Comparison of ENCODE assay signal across 15 mouse cellular contexts in the genomic region with DNA sequence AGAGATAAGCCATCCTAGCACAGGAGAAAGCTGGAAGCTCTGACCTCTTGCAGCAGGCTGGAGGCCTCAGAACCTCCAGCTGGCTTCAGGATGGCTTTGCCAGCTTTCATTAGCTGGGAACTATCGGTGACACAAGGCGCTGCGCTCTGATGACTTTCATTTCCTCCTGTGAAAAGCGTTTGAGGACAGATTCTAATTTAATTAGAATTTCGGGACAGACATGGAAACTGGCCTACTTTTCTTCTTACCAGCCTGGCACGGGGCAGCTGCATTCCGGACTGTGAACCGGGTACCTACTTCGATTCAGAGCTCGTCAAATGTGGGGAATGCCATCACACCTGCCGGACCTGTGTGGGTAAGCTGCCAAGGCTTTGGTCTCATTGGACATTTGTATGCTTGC. TPM values are rescaled to one million over a fixed set of nuclear protein-coding genes. Genes with fewer than 3 reads are reported as not detected.
A peak's percentile ranks its signal among the peaks of the same experiment; 100 is the strongest.
DNase-seq lines count a peak whose midpoint lies in the region; ATAC-seq and TF ChIP-seq lines count a peak whose summit lies in the region.
"Had no signal": no experiment of that assay in that cellular context is flagged by ENCODE, and none has a peak within 500 bp of the region (broad histone marks: within the 10 kb centered on the region; RNA-seq: fewer than 3 reads in every experiment).

No protein-coding gene starts in this region.

- H3K36me3 ChIP-seq in kidney, postnatal 0 days (ENCODE audit: insufficient read depth, low read length) = no peaks in the 10 kb centered on the region
- H3K36me3 ChIP-seq in limb, embryonic 13.5 days = no peaks in the 10 kb centered on the region
- H3K36me3 ChIP-seq in forebrain, embryonic 12.5 days (replicated peaks) = no peaks in the 10 kb centered on the region
- H3K36me3 ChIP-seq: liver, embryonic 15.5 days had no signal

- no peak for TF ChIP-seq CTCF in kidney, postnatal 0 days (IDR thresholded peaks at IDR 0.05; ENCODE audit: low read depth)
- TF ChIP-seq CTCF in brain, embryonic 14.5 days (IDR thresholded peaks at IDR 0.05; ENCODE audit: borderline replicate concordance, extremely low read depth, insufficient read depth, insufficient read length) = no peak

- H3K4me1 ChIP-seq in kidney, postnatal 0 days (replicated peaks; ENCODE audit: insufficient read depth, low read length) = no peaks in the 10 kb centered on the region
- H3K4me1 ChIP-seq in limb, embryonic 13.5 days = peaks cover 61% of the 10 kb centered on the region
- peaks cover 4% of the 10 kb centered on the region; the same call in 1 of the 2 replicates for H3K4me1 ChIP-seq in forebrain, embryonic 12.5 days
- H3K4me1 ChIP-seq: liver, embryonic 15.5 days had no signal

- no peak for ATAC-seq in kidney, postnatal 0 days (replicated peaks; ENCODE audit: low FRiP score, low read depth)
- ATAC-seq in limb, embryonic 13.5 days (ENCODE audit: low FRiP score, low read depth) = no peak
- no peak for ATAC-seq in forebrain, embryonic 12.5 days (ENCODE audit: low FRiP score)
- ATAC-seq: inflammation-experienced regulatory T-cells, adult 6 months had no signal

- H3K9ac ChIP-seq in kidney, postnatal 0 days (ENCODE audit: low read depth, low read length) = no peak overlapping the region
- H3K9ac ChIP-seq in limb, embryonic 13.5 days = no peak overlapping the region
- no peak overlapping the region for H3K9ac ChIP-seq in forebrain, embryonic 12.5 days
- H3K9ac ChIP-seq: liver, embryonic 15.5 days had no signal

- no peaks in the 10 kb centered on the region for H3K27me3 ChIP-seq in kidney, postnatal 0 days (ENCODE audit: insufficient read depth, low read length)
- H3K27me3 ChIP-seq in limb, embryonic 13.5 days = peaks cover 64% of the 10 kb centered on the region
- no peaks in the 10 kb centered on the region for H3K27me3 ChIP-seq in forebrain, embryonic 12.5 days

- H3K27ac ChIP-seq in kidney, postnatal 0 days = no peak overlapping the region
- H3K27ac ChIP-seq in limb, embryonic 13.5 days = no peak overlapping the region; the same call in 1 of the 2 replicates
- no peak overlapping the region for H3K27ac ChIP-seq in forebrain, embryonic 12.5 days
- H3K27ac ChIP-seq: liver, embryonic 15.5 days had no signal

- H3K4me3 ChIP-seq in kidney, postnatal 0 days (replicated peaks; ENCODE audit: low read depth, low read length) = no peak overlapping the region
- H3K4me3 ChIP-seq in limb, embryonic 13.5 days = no peak overlapping the region
- H3K4me3 ChIP-seq in forebrain, embryonic 12.5 days (replicated peaks) = no peak overlapping the region
- H3K4me3 ChIP-seq: liver, embryonic 15.5 days; myocyte had no signal

- no peak overlapping the region for H3K4me2 ChIP-seq in kidney, postnatal 0 days (ENCODE audit: low read length)
- peak overlapping the region; percentile 60 for H3K4me2 ChIP-seq in limb, embryonic 13.5 days (replicated peaks)
- H3K4me2 ChIP-seq in forebrain, embryonic 12.5 days = no peak overlapping the region
- H3K4me2 ChIP-seq: heart, embryonic 11.5 days; liver, embryonic 15.5 days had no signal

- no peaks in the 10 kb centered on the region for H3K9me3 ChIP-seq in kidney, postnatal 0 days (replicated peaks; ENCODE audit: low read length)
- no peaks in the 10 kb centered on the region for H3K9me3 ChIP-seq in limb, embryonic 13.5 days
- H3K9me3 ChIP-seq in forebrain, embryonic 12.5 days = no peaks in the 10 kb centered on the region
- H3K9me3 ChIP-seq: liver, embryonic 15.5 days had no signal

- DNase-seq in kidney, postnatal 0 days (ENCODE audit: low spot score) = peak; percentile 46
- DNase-seq in kidney, postnatal 14 days = no peak
- peak; percentile 17 for DNase-seq in brain, embryonic 14.5 days (ENCODE audit: low read depth)
- peak; percentile 84 for DNase-seq in cerebellum, adult 9-10 months
- DNase-seq in urinary bladder, postnatal 25 days (ENCODE audit: low spot score) = no peak
- DNase-seq: adrenal gland, adult 2 months; gastrocnemius, postnatal 14 days; lung, postnatal 14 days; thymus, adult 18-20 months had no signal

- 44% methylated on average over 11 of the region's 11 CpGs for WGBS in kidney, postnatal 0 days
- WGBS in limb, embryonic 13.5 days = 24% methylated on average over 11 of the region's 11 CpGs
- 89% methylated on average over 11 of the region's 11 CpGs for WGBS in forebrain, embryonic 12.5 days

- TF ChIP-seq POLR2A in brain, embryonic 14.5 days (IDR thresholded peaks at IDR 0.05; ENCODE audit: borderline replicate concordance, extremely low read depth, insufficient read depth, insufficient read length, poor library complexity, severe bottlenecking) = no peak

RNA-seq across cellular contexts. Expression of a gene that starts 4.7 kb away (rescaled TPM):
- polyA plus RNA-seq in kidney, postnatal 0 days (2015; fragmentation: Nextera tagmentation; extraction: Ambion mirVana) = not detected in 2 replicates
- not detected in 2 replicates for polyA plus RNA-seq in brain, embryonic 14.5 days (2012; rRNA removed)
- not detected in 2 replicates for polyA plus RNA-seq in limb, embryonic 13.5 days (2015; fragmentation: Nextera tagmentation; extraction: Ambion mirVana)
- not detected in 2 replicates for polyA plus RNA-seq in forebrain, embryonic 12.5 days (2016; fragmentation: Nextera tagmentation; extraction: Ambion mirVana)
- polyA plus RNA-seq: adrenal gland, adult 2 months; heart, embryonic 11.5 days; inflammation-experienced regulatory T-cells, adult 6 months; liver, embryonic 15.5 days; myocyte had no signal

RNA-seq across cellular contexts. Expression of a gene that starts 20.1 kb away (rescaled TPM):
- polyA plus RNA-seq in kidney, postnatal 0 days (2015; fragmentation: Nextera tagmentation; extraction: Ambion mirVana) = 114 and 127 TPM in 2 replicates
- polyA plus RNA-seq in brain, embryonic 14.5 days (2012; rRNA removed) = 60.4 and 72.7 TPM in 2 replicates
- 186 and 192 TPM in 2 replicates for polyA plus RNA-seq in limb, embryonic 13.5 days (2015; fragmentation: Nextera tagmentation; extraction: Ambion mirVana)
- polyA plus RNA-seq in forebrain, embryonic 12.5 days (2016; fragmentation: Nextera tagmentation; extraction: Ambion mirVana) = 227 and 231 TPM in 2 replicates

RNA-seq across cellular contexts. Expression of a gene that starts 40.7 kb away (rescaled TPM):
- polyA plus RNA-seq in kidney, postnatal 0 days (2015; fragmentation: Nextera tagmentation; extraction: Ambion mirVana) = 140 and 145 TPM in 2 replicates
- 58.5 and 63.8 TPM in 2 replicates for polyA plus RNA-seq in brain, embryonic 14.5 days (2012; rRNA removed)
- 121 and 128 TPM in 2 replicates for polyA plus RNA-seq in limb, embryonic 13.5 days (2015; fragmentation: Nextera tagmentation; extraction: Ambion mirVana)
- polyA plus RNA-seq in forebrain, embryonic 12.5 days (2016; fragmentation: Nextera tagmentation; extraction: Ambion mirVana) = 63.7 and 64.3 TPM in 2 replicates

Comparison
In these comparisons a context has a peak if more than half of its experiments do, and no peak if none do; other contexts are left out.
1. DNase-seq: peak in kidney, postnatal 0 days (single experiment), brain, embryonic 14.5 days (single experiment) and cerebellum, adult 9-10 months (single experiment); none in kidney, postnatal 14 days (single experiment) and urinary bladder, postnatal 25 days (single experiment).